Mouse (Mus musculus) left cerebral cortex, adult 8-10 months (tissue): ENCODE measurements around the gene Pom121l2. TPM values are rescaled to one million over a fixed set of nuclear protein-coding genes. Genes with fewer than 3 reads are reported as not detected.

ENCODE experiments used
- DNase-seq, 2 experiments: peaks; one replicate each; pipeline ENCODE4 v3.0.0; 2022; ENCODE audit warnings: low spot score in 2 of 2
- total RNA-seq, 4 experiments: library from RNA; stranded (reverse); gene quantifications; 2 replicates each; pipeline ENCODE4 v1.2.4; 2022

Pom121l2 gene
- total RNA-seq, 4 experiments from 2014 or later, result not detected

DNA sequence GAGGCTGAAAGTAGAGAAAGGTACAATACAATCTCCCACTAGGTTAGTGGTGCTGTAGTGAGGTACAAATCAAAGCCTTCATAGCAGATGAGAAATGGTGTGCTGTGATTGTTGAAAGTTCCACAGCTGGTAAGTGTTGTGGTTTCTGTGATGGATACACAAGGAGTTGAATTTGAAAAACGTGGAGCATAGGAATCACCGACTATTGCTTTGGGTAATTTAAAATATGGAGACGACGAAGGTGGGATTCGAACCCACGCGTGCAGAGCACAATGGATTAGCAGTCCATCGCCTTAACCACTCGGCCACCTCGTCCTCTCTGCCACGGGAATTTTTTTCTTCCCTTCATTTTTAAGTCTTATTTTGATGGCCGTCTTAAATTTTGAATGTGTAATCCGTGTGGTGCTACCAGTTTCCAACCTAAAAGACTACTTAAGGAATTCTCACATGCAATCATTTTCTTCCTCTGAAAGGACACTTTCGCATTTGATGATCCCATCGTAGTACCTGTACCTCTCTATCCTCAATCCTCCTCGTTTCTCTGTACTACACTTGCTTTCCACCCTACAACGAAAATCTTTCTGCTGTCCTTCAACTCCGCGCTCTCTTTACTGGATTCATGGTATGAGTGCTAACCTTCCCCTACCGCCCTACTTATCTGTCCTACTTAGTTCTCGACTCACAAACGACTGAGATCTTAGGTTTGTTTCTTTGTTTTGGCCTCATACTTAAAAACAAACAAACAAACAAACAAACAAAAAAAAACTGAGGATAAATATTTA lies 13.2 kb downstream of the Pom121l2 start:
- DNase-seq, result no peak

DNA sequence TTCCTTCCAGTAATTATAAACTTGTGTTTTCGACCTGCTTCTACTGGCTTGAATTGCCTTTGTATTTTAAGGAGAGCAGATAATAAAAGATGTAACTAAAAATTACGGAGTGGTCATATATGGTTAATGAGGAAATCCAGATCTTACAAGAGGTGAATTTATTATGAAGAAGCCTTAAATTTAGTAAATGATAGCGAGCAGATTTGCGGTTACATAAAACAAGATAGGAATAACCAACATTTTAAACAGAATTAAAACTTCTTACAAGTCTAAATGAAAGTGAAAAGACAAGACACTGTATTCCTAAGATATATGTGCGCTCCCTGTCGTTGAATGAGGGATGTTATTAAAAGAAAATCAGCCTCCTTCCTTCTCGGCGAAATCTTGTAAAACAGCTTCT lies 13.9 kb downstream of the Pom121l2 start:
- DNase-seq, result no peak

DNA sequence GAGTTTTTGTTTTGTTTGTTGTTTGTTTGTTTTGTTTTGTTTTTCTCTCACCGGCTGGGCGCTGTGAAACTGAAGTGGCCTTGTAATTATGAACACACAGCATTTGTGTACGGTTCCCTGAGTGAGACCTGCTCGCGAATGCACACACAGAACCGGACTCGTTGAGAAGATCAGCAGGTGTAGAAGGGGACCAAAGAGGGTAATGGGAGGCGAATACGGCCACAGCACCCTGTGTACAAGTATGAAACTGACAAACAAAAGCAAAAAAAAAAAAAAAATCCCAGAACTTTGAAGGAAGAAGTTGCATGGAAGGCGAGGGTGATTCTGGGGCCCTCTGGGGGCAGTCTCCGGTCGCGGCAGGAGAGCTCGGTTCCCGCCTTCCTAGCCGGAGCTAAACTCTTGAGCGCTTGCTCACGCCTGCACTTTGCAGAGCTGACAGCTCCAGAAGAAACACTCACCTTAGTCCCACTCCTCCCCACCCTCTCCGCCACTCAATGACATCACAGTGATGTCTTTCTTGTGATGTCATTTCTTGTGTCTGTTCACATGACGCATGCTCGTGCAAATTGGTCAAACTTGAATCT lies 14.4 kb downstream of the Pom121l2 start:
- DNase-seq, result no peak

DNA sequence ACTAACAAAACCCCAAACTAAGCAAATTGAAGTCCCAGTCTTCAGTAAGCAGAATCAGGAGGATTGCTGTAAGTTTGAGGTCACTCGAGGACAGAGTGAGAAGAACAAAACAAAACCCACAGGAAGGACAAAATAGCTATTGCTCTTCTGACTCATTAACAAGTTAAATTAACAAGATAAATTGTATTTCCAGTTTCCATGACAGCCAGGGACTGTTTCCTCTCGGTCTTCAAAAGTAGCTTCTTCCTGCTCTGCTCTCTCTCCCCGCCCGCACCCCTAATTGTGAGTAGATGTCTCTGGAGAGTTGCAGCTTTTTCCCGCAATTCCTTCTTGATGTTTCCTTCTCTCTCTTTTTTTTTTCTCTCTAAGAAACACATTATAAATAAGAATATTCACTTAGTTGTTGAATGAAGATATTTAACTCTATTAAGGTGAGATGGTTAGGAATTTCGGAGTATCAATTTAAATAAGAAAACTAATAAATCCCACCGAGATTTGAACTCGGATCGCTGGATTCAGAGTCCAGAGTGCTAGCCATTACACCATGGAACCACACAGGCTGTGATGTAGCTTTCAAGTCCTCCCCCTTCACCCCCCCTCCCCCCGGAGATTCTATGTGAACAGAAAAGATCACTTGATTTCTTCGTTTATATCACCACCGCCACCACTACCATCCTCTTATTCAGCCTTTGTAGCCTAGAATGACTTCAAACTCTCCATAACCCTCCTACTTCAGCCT lies 15.3 kb downstream of the Pom121l2 start:
- DNase-seq, result no peak

DNA sequence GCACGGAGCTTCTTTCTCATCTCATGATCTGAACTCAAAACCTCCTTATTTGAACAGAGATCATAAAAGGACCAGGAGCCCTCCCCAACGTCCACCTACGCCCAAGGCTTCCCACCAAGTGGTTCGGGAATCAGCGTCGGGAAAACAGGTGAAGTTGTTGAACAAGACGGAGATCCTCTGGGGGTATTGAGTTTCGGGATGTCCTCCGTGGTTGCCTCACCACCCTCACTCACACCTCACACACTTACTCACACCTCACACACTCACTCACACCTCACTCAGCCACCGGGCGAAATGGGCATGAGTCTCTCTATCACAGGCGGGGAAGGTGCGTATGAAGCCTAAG lies 15.8 kb downstream of the Pom121l2 start:
- no peak for DNase-seq

DNA sequence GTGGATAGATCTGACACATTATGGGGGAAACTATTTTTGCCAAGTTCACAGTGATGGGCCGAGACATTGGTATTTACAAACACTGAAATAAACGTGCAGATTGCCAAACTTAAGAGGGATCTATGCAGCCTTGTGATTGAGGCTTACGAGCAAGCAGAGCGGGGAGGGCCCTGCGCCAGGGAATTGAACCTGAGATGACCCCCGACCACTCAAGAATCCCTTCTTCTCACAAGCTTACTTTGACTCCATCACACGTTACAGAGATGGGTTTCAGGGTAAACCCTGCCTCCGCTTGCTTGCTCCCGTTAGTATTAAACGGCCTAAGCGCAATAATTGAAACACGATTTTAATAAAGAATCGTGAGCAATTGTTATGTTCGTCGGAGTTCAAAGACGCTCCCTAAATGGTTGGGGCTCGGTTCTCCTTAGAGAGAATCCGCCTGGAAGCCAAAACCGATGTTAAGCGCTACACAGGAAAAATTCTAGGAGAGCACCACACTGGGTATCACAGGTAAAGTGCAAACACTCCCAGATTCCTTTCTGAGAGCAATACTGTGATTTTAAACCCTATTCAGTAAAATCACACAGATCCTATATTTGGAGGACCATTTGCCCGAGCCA lies 16.3 kb downstream of the Pom121l2 start:
- DNase-seq, result no peak

DNA sequence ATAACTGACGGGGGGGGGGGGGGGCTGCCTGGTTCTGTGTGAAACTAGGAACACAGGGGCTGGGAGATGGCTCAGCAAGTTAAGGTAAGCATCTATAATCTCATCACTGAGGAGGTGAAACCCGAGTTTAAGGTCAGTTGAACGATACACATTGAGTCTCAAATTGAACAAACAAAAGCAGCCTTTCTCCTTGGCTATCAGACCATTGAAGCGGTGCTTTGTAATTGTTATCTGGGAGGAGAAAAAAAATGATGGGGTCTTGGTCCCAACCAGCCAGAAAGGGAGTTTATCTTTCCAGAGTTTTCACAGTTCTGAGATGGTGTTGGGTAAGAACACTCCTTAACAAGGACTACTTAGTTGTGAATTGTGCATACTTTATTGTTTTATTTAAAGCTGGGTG lies 16.8 kb downstream of the Pom121l2 start:
- DNase-seq, result no peak

DNA sequence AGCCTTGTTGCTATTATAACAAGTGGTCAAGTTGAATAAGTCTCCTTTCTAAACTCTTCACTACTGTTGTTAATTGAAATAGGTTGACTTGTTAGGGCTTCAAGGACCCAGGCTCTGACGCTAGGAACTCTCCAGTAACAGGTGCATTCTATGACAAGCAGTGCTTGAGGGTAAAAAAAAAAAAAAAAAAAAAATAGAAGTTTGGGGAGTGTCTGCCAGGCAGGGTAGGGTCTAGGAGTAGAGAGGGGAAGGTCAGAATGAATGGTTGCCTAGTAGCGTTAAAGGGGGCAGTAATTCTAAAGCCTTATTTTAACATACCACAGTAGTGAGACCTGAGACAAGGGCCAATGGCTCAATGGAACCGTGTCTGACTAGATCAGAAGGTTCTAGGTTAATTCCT lies 17.4 kb downstream of the Pom121l2 start:
- DNase-seq, result no peak

DNA sequence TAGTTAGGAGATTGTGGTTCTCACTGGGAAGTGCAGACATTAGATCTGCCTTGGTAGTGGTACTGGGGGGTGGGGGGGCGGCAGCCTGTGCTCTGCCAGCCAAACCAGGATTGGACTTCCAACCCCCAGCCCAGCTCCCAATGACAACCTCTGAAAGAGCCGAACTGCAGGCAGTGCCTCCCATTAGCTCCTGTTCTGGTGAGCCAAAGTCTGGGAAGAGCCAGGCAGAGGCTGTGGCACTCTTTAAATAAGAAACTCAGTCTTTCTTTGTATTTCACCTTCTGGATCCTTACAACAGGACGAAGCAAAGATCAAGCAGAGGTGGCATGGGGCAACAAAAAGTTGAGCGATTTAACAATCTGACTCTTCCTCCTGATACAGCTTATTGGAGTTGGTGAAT lies 18.2 kb downstream of the Pom121l2 start:
- DNase-seq, result no peak

DNA sequence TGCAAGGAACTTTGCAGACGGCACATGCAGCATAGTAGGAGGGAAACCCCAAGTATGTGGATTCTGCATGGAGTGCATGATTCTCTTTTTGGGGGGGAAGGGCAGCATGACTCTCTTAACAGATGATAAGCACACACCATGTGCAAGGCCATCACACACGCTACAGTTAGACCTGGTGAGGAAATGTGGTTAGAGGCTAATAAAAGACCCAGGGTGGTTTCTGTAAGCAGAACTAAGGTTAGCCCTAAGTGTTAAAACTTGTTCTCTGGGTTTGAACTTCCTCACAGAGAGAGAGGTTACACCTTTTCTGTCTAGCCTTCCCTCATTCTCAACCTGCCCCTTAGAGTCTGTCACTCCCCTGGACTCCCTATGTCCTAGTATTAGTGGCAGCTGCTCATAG lies 20.4 kb downstream of the Pom121l2 start:
- DNase-seq, result no peak

DNA sequence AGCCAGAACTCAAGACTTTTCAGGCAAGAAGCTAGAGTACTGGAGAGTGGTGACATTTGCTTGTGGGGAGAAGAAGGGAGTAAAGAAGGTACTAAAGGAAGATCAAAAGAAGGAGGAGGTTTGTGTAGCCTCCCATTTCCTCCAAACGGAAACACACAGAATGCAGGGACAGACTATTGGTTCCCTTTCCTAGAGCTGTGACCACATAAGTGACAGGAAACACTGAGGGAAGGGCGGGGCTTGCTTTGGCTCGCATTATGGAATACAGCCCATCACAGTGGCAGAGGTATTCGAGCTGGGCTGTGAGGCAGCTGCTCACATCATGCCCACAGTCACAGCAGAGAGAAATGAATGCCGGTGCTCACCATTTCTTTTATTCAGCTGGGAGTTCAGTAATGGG lies 20.8 kb downstream of the Pom121l2 start:
- no peak for DNase-seq

DNA sequence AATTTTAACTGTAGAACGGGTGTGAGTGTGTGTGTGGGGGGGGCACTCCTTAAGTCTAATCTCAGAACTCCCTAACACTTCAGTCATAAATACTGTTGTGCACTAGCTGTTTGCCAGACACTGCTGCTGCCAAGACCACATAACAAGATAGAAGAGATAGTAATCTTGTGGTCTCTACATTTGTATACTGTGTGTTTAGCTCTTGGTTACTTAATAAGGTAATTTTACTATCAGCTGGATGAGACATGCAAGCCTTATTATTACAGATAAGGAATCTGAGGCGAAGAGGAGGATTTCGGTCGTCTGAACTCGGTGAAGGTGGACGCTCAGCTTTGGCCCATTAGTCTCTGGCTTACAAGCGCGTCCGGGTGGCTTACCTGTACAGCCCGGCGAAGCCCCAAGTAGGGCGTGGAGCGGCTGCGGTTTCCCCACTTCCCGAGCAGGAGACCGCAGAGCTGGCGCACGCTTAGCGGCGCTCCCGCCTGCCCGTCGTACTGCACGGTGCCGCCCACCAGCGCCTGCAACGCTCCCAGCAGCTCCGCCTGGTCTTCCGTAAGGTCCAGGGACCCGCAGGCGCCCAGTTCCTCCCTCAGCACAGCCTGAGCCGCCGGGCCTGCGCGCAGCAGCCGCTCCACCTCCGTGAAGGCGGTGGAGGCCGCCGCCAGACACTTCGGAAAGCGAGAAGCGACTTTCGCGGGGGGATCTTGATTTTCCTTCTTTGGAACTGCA lies 24.8 kb downstream of the Pom121l2 start:
- DNase-seq, result no peak

DNA sequence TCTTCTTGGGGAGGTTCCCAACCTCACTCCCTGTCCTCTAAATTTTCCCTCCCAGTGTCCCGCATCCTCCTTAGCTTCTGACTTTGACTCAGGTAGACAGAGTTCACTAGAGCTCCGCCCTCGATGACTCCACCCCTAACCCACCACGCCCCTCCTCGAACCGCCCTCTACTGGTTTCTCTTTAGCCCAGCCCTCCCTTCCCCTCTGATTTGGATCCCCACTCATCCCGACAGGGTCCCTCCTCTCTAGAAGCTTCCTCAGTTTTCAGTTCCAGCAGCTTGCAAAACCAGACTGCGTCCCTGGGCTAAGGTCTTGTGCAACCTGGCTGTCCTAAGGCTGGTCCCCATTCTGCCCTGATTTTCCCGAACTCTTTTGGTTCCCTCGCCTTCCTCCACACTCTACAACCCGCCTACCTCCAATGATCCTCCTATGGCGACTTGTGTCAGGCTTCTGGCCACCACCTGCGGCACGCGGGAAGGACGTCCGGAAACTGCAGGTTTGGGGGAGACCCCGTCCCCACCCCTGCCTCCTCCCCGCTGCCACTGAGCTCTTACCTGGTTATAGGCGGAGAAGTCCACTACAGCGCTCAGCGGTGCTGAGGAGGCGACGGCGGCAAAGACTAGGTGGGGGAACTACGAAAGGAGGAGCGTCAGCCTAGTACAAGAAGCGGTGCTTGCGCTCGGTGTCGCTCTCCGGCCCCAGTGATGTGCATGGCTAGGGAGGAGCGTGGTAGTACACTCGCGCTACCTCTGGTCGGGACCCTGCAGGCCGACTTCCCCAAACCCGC lies 25.5 kb downstream of the Pom121l2 start:
- no peak for DNase-seq

DNA sequence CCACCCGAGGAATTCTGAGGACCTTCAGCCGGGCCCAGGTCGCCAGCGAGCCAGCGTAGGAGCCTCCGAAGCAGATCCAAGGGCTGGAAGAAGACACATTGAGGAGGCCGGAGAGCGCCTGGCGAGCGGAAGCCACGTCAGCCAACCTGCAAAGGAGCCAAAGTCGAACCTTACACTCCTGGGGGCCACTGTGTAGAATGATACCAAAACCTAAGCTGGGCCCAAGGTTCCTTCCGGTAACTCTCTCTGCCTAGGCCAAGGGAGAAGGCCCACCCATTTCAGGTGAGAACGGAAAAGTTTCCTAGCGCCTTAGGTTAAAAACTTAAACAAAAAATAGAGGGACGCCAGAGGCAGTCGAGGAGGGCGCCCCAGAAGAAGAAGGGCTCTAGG lies 26.1 kb downstream of the Pom121l2 start:
- no peak for DNase-seq

DNA sequence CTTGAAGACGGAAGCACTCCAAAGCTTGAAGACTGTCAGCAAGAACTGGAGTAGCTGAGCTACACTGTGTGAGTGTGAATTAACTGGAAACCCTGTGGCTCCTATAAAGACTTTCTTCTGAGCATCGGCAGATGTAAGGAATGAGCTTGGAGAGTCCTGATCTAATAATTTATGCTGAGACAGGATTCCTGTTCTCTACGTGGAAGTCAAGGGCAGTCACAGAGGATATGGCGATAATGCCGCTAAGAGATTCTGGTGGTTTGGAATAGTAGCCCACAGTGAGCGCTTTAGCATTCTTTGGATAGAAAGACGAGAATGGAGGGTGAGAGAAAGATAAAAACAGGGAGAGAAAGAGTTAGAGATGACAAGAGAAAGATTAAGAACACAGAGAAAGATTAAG lies 26.9 kb downstream of the Pom121l2 start:
- DNase-seq, result no peak

DNA sequence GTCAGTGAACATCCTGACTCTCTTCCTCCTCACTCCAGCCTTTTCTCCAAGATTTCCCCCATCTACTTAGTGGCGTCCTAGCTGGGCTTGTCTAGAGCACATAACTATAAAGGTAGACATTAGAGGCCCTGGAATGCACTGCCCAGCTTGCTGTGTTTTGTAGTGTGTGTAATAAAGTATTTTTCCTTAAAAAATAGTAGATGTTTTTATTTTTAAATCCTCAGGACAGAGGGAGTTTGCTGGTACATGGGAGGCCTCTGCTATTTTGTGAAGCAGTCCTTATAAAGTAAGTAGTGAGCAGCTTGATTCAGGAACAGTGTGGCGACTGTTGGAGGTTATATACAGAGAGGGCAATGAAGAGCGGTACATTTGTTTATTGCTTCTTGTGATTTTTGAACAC lies 27.7 kb downstream of the Pom121l2 start:
- DNase-seq, result no peak

DNA sequence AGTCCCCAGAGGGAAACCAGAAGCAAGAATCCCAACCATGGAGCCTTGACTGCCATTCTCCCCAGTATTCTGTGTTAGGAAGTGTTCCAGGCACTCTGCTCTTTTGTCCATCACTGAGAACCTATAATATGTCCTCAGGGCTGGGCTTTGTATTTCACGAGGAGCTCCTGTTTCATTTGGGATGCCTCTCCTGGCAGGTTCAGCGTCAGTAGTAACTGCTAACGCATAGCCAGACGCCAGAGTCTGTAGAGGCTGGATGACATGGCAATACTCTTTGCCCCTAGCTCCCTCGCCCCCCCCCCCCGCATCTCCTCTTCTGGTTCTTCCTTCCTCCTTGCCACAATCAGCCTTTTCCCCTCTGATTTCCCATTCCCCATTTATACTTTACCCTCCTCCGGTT lies 28.6 kb downstream of the Pom121l2 start, which contains the start of gene Prss16:
Prss16 (minus strand) TSS at position 101 of the 400 bp plus-strand sequence.
- DNase-seq, result no peak

DNA sequence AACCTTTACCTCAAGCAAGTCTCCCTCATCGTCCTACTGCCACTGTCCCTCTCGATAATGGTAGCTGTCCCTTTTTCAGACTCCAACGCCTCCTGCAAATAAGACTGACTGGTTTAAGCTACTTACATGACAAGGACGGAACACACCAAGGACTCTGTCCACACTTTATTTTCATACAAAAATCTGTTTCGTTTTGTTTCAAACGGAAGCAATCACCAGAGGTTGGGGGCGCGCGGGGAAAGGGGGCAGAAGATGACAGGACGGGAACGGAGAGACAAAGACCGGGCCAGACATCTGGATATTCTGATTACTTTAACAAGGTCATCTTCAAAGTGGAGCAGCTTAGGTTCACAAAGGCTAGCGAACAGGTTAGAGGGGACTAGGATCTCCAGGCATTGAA lies 32.7 kb downstream of the Pom121l2 start:
- DNase-seq, result no peak

DNA sequence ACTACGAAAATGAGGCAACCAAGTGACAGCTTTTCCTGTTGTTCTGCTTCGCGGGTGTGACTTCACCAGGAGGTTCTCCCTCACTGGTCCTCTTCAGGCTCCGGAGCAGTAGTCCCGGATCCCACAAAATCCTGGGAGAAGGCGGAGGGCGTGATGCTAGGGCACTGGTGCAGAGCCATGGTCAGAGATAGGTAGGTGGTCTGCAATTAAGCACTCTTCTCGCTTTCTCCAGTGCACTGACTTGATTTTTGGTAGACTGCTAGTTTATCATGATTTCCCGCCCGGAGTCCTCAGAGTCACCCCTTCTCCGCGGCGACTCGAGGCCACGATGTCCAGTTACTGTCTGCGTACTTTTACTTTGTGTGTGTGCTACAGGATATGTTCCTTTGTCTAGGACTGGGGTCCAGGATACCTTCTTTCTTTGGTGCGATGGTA lies 33.4 kb downstream of the Pom121l2 start:
- DNase-seq, result no peak
